Mouse (Mus musculus) embryonic facial prominence, embryonic 10.5 days (tissue): ENCODE results near the gene Apbb1. TPM values are rescaled to one million over a fixed set of nuclear protein-coding genes. Genes with fewer than 3 reads are reported as not detected.

Experiments used
- DNase-seq: peaks from one replicate; pipeline ENCODE4 v3.0.0-alpha.2; 2017; ENCODE audit warnings: low spot score
- H3K27ac ChIP-seq: fragments of 300-500 bp; sonication (generic); replicated peaks from 2 replicates; pipeline ENCODE4 v1.5.1; 2016; ENCODE audit warnings: mild to moderate bottlenecking
- H3K27me3 ChIP-seq: fragments of 300-500 bp; sonication (generic); replicated peaks from 2 replicates; pipeline ENCODE4 v1.6.1; 2016; ENCODE audit warnings: low read depth, mild to moderate bottlenecking; ENCODE audit not compliant: poor library complexity, severe bottlenecking
- H3K36me3 ChIP-seq: fragments of 300-500 bp; sonication (generic); replicated peaks from 2 replicates; pipeline ENCODE4 v1.6.1; 2016; ENCODE audit warnings: mild to moderate bottlenecking, moderate library complexity
- H3K4me1 ChIP-seq: fragments of 300-500 bp; sonication (generic); 2 replicates; pipeline ENCODE4 v1.6.1; 2016
- H3K4me3 ChIP-seq: fragments of 300-500 bp; sonication (generic); 2 replicates; pipeline ENCODE4 v1.5.1; 2016; ENCODE audit warnings: mild to moderate bottlenecking, moderate library complexity
- H3K9me3 ChIP-seq: fragments of 300-500 bp; sonication (generic); 2 replicates; pipeline ENCODE4 v1.6.1; 2016; ENCODE audit warnings: mild to moderate bottlenecking
- WGBS: fragments of 180-500 bp; shearing (Covaris S2); methylation state at CpG from one replicate; pipeline ENCODE4 v1.1.7; 2016; 5-methylcytosine and 5-hydroxymethylcytosine counted together
- polyA plus RNA-seq: library from polyadenylated mRNA; unstranded; fragments of >200 nt; fragmentation: Nextera tagmentation; extraction: Ambion mirVana; gene quantifications from 2 replicates; pipeline ENCODE4 v1.2.1, GENCODE M21; 2016

Gene Apbb1
- polyA plus RNA-seq, 1 experiment from 2014 or later, result 94.9 TPM

GRCm38 (mm10) chr7:105553456-105554211 lies 27.8 kb downstream of the Apbb1 start:
- peaks cover 28% of the 10 kb centered on the region for H3K4me1 ChIP-seq
- DNase-seq, result no peak
- peaks cover 27% of the 10 kb centered on the region for H3K36me3 ChIP-seq
- WGBS, result 29% methylated on average over 27 of the region's 27 CpGs
- peak overlapping the region; percentile 68 for H3K4me3 ChIP-seq
- H3K27ac ChIP-seq, result peak overlapping the region; percentile 84
- H3K9me3 ChIP-seq, result no peaks in the 10 kb centered on the region
- no peaks in the 10 kb centered on the region for H3K27me3 ChIP-seq

GRCm38 (mm10) chr7:105549035-105549434 lies 32.4 kb downstream of the Apbb1 start:
- peak; percentile 66 for DNase-seq
- Histone ChIP-seq H3K9me3 (no peaks in the 10 kb centered on the region), H3K27ac (peak overlapping the region; percentile 73), H3K4me3 (no peak overlapping the region), H3K36me3 (no peaks in the 10 kb centered on the region), H3K4me1 (peaks cover 10% of the 10 kb centered on the region), H3K27me3 (no peaks in the 10 kb centered on the region)
- 45% methylated on average over 6 of the region's 6 CpGs for WGBS

- Histone ChIP-seq H3K4me3 (no peak overlapping the region), H3K36me3 (no peaks in the 10 kb centered on the region), H3K9me3 (no peaks in the 10 kb centered on the region), H3K27me3 (no peaks in the 10 kb centered on the region), H3K4me1 (peaks cover 4% of the 10 kb centered on the region), H3K27ac (no peak overlapping the region)
- WGBS, result 83% methylated on average over 7 of the region's 7 CpGs
- no peak for DNase-seq
Measured at GRCm38 (mm10) chr7:105547970-105548369, 33.5 kb downstream of the Apbb1 start.

GRCm38 (mm10) chr7:105545986-105546385 lies 35.5 kb downstream of the Apbb1 start:
- peaks cover 4% of the 10 kb centered on the region for H3K4me1 ChIP-seq
- no peak for DNase-seq
- no peak overlapping the region for H3K4me3 ChIP-seq
- H3K9me3 ChIP-seq, result no peaks in the 10 kb centered on the region
- WGBS, result 73% methylated on average over 8 of the region's 8 CpGs
- H3K36me3 ChIP-seq, result no peaks in the 10 kb centered on the region
- no peaks in the 10 kb centered on the region for H3K27me3 ChIP-seq
- H3K27ac ChIP-seq, result no peak overlapping the region

- 81% methylated on average over 3 of the region's 3 CpGs for WGBS
- DNase-seq, result no peak
- Histone ChIP-seq H3K27ac (no peak overlapping the region), H3K4me3 (no peak overlapping the region), H3K27me3 (no peaks in the 10 kb centered on the region), H3K4me1 (no peaks in the 10 kb centered on the region), H3K9me3 (no peaks in the 10 kb centered on the region), H3K36me3 (no peaks in the 10 kb centered on the region)
Measured at GRCm38 (mm10) chr7:105534162-105534561, 47.3 kb downstream of the Apbb1 start.

- Histone ChIP-seq H3K27me3 (no peaks in the 10 kb centered on the region), H3K4me1 (no peaks in the 10 kb centered on the region), H3K9me3 (no peaks in the 10 kb centered on the region), H3K27ac (no peak overlapping the region), H3K36me3 (no peaks in the 10 kb centered on the region), H3K4me3 (no peak overlapping the region)
- WGBS, result 76% methylated on average over 4 of the region's 4 CpGs
- no peak for DNase-seq
Measured at GRCm38 (mm10) chr7:105528094-105528493, 53.4 kb downstream of the Apbb1 start.

GRCm38 (mm10) chr7:105527306-105527937 lies 54.0 kb downstream of the Apbb1 start:
- Histone ChIP-seq H3K4me1 (no peaks in the 10 kb centered on the region), H3K9me3 (no peaks in the 10 kb centered on the region), H3K4me3 (no peak overlapping the region), H3K27me3 (no peaks in the 10 kb centered on the region), H3K27ac (no peak overlapping the region), H3K36me3 (no peaks in the 10 kb centered on the region)
- WGBS, result 57% methylated on average over 1 of the region's 1 CpGs
- DNase-seq, result peak; percentile 26

- Histone ChIP-seq H3K4me1 (peaks cover 8% of the 10 kb centered on the region; the same call in 1 of the 2 replicates), H3K9me3 (no peaks in the 10 kb centered on the region), H3K4me3 (no peak overlapping the region), H3K27me3 (peaks cover 10% of the 10 kb centered on the region; the same call in 1 of the 2 replicates), H3K27ac (no peak overlapping the region), H3K36me3 (no peaks in the 10 kb centered on the region)
- WGBS, result 86% methylated on average over 2 of the region's 2 CpGs
- DNase-seq, result no peak
Measured at GRCm38 (mm10) chr7:105524222-105524621, 57.2 kb downstream of the Apbb1 start.

GRCm38 (mm10) chr7:105520201-105520600 lies 61.3 kb downstream of the Apbb1 start:
- DNase-seq, result peak; percentile 14
- Histone ChIP-seq H3K9me3 (no peaks in the 10 kb centered on the region), H3K27me3 (peaks cover 15% of the 10 kb centered on the region; the same call in 1 of the 2 replicates), H3K36me3 (no peaks in the 10 kb centered on the region), H3K4me1 (peaks cover 12% of the 10 kb centered on the region), H3K27ac (no peak overlapping the region), H3K4me3 (no peak overlapping the region)
- 24% methylated on average over 6 of the region's 6 CpGs for WGBS

GRCm38 (mm10) chr7:105519771-105520170 lies 61.7 kb downstream of the Apbb1 start:
- H3K4me1 ChIP-seq, result peaks cover 12% of the 10 kb centered on the region
- no peak for DNase-seq
- H3K4me3 ChIP-seq, result no peak overlapping the region
- H3K27me3 ChIP-seq, result peaks cover 15% of the 10 kb centered on the region; the same call in 1 of the 2 replicates
- no peak overlapping the region for H3K27ac ChIP-seq
- H3K36me3 ChIP-seq, result no peaks in the 10 kb centered on the region
- no peaks in the 10 kb centered on the region for H3K9me3 ChIP-seq
- 81% methylated on average over 2 of the region's 2 CpGs for WGBS

GRCm38 (mm10) chr7:105519336-105519735 lies 62.1 kb downstream of the Apbb1 start:
- Histone ChIP-seq H3K36me3 (no peaks in the 10 kb centered on the region), H3K9me3 (no peaks in the 10 kb centered on the region), H3K4me1 (peaks cover 12% of the 10 kb centered on the region), H3K27ac (no peak overlapping the region), H3K27me3 (peaks cover 15% of the 10 kb centered on the region; the same call in 1 of the 2 replicates), H3K4me3 (no peak overlapping the region)
- no peak for DNase-seq
- 75% methylated on average over 11 of the region's 11 CpGs for WGBS

GRCm38 (mm10) chr7:105516669-105517360 lies 64.6 kb downstream of the Apbb1 start:
- Histone ChIP-seq H3K27me3 (peaks cover 10% of the 10 kb centered on the region; the same call in 1 of the 2 replicates), H3K27ac (no peak overlapping the region), H3K4me3 (no peak overlapping the region), H3K4me1 (peaks cover 12% of the 10 kb centered on the region), H3K9me3 (no peaks in the 10 kb centered on the region), H3K36me3 (no peaks in the 10 kb centered on the region)
- WGBS, result 45% methylated on average over 9 of the region's 9 CpGs
- no peak for DNase-seq
